9 mouse cellular contexts compared by ENCODE assay signal in the genomic region with DNA sequence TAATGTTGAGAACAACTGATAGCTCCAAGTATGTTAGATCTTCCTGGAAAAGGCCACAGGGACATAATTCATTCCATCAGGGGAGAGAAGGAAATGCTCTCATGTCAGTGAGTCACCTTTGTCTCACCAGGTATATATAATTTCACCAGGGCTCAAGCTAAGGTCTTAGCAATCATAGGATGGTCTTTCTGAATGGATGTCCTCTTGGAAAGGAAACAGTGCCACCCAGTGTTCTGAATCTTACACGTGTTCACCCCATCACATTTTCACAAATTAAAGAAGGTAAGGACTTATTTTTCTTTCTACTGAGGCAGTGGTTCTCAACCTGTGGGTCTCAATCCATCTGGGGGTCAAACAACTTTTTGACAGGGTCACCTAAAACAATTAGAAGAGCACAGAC.
A peak's percentile ranks its signal among the peaks of the same experiment; 100 is the strongest.
DNase-seq lines count a peak whose midpoint lies in the region; ATAC-seq and TF ChIP-seq lines count a peak whose summit lies in the region.
"Had no signal": no experiment of that assay in that cellular context is flagged by ENCODE, and none has a peak within 500 bp of the region (broad histone marks: within the 10 kb centered on the region; RNA-seq: fewer than 3 reads in every experiment).

No protein-coding gene starts in this region.

- no peak overlapping the region for H3K9ac ChIP-seq in hindbrain, embryonic 11.5 days (ENCODE audit: low read depth, low read length)
- no peak overlapping the region for H3K9ac ChIP-seq in hindbrain, embryonic 12.5 days
- H3K9ac ChIP-seq in stomach, postnatal 0 days (ENCODE audit: low read length): no peak overlapping the region
- H3K9ac ChIP-seq: neural tube, embryonic 13.5 days had no signal

- 19% methylated on average over 1 of the region's 1 CpGs for WGBS in hindbrain, embryonic 11.5 days
- WGBS in hindbrain, embryonic 12.5 days: 13% methylated on average over 1 of the region's 1 CpGs
- WGBS in stomach, postnatal 0 days: 3% methylated on average over 1 of the region's 1 CpGs

- H3K4me2 ChIP-seq in hindbrain, embryonic 11.5 days (replicated peaks; ENCODE audit: low read depth, low read length): no peak overlapping the region
- H3K4me2 ChIP-seq in hindbrain, embryonic 12.5 days (replicated peaks): no peak overlapping the region
- no peak overlapping the region for H3K4me2 ChIP-seq in stomach, postnatal 0 days (replicated peaks; ENCODE audit: low read depth)
- H3K4me2 ChIP-seq: neural tube, embryonic 13.5 days had no signal

- no peaks in the 10 kb centered on the region for H3K4me1 ChIP-seq in hindbrain, embryonic 11.5 days (replicated peaks; ENCODE audit: control insufficient read depth, insufficient read depth, low read length)
- H3K4me1 ChIP-seq in hindbrain, embryonic 12.5 days: no peaks in the 10 kb centered on the region
- H3K4me1 ChIP-seq in stomach, postnatal 0 days (replicated peaks; ENCODE audit: control insufficient read depth, insufficient read depth): no peaks in the 10 kb centered on the region
- H3K4me1 ChIP-seq: neural tube, embryonic 13.5 days had no signal

- no peak for TF ChIP-seq EP300 in stomach, postnatal 0 days (optimal IDR thresholded peaks at IDR 0.05)

- peak; percentile 64 for TF ChIP-seq CTCF in stomach, postnatal 0 days (IDR thresholded peaks at IDR 0.05; ENCODE audit: low read depth)

- H3K9me3 ChIP-seq in hindbrain, embryonic 11.5 days (ENCODE audit: control insufficient read depth, low read length): no peaks in the 10 kb centered on the region
- no peaks in the 10 kb centered on the region for H3K9me3 ChIP-seq in hindbrain, embryonic 12.5 days (replicated peaks)
- no peaks in the 10 kb centered on the region for H3K9me3 ChIP-seq in stomach, postnatal 0 days (ENCODE audit: control insufficient read depth, low read length)
- H3K9me3 ChIP-seq: neural tube, embryonic 13.5 days had no signal

- no peak overlapping the region for H3K27ac ChIP-seq in hindbrain, embryonic 11.5 days (ENCODE audit: low read depth, low read length)
- H3K27ac ChIP-seq in hindbrain, embryonic 12.5 days: no peak overlapping the region
- H3K27ac ChIP-seq in stomach, postnatal 0 days (replicated peaks): no peak overlapping the region
- H3K27ac ChIP-seq: neural tube, embryonic 13.5 days had no signal

- ATAC-seq in hindbrain, embryonic 11.5 days (ENCODE audit: low FRiP score): no peak
- ATAC-seq in hindbrain, embryonic 12.5 days (ENCODE audit: low FRiP score): no peak
- ATAC-seq in stomach, postnatal 0 days (ENCODE audit: low FRiP score, low TSS enrichment): no peak

- H3K36me3 ChIP-seq in hindbrain, embryonic 11.5 days (ENCODE audit: control insufficient read depth, insufficient read depth, low read length): no peaks in the 10 kb centered on the region
- H3K36me3 ChIP-seq in hindbrain, embryonic 12.5 days: no peaks in the 10 kb centered on the region
- no peaks in the 10 kb centered on the region for H3K36me3 ChIP-seq in stomach, postnatal 0 days (ENCODE audit: control insufficient read depth, insufficient read depth, low read length)
- H3K36me3 ChIP-seq: neural tube, embryonic 13.5 days had no signal

- H3K4me3 ChIP-seq in hindbrain, embryonic 11.5 days (ENCODE audit: low read depth, low read length): no peak overlapping the region
- H3K4me3 ChIP-seq in hindbrain, embryonic 12.5 days: no peak overlapping the region
- no peak overlapping the region for H3K4me3 ChIP-seq in stomach, postnatal 0 days (ENCODE audit: low read depth, low read length)
- H3K4me3 ChIP-seq: neural tube, embryonic 13.5 days had no signal

- no peaks in the 10 kb centered on the region for H3K27me3 ChIP-seq in hindbrain, embryonic 11.5 days (ENCODE audit: control insufficient read depth, insufficient read depth, low read length)
- no peaks in the 10 kb centered on the region for H3K27me3 ChIP-seq in hindbrain, embryonic 12.5 days
- H3K27me3 ChIP-seq in stomach, postnatal 0 days (ENCODE audit: control insufficient read depth, insufficient read depth, low read length): no peaks in the 10 kb centered on the region
- H3K27me3 ChIP-seq: neural tube, embryonic 13.5 days had no signal

- DNase-seq in hindbrain, embryonic 11.5 days (ENCODE audit: low spot score): peak; percentile 6
- DNase-seq in right cerebral cortex, adult 2 months (ENCODE audit: low spot score in 2 of 2): peak; percentile 23 to 41
- no peak for DNase-seq in right cerebral cortex, postnatal 14 days
- DNase-seq in embryo, embryonic 10.5 days (ENCODE audit: low spot score): peak; percentile 36
- DNase-seq in stomach, postnatal 0 days (ENCODE audit: low spot score): no peak
- no peak for DNase-seq in thymus, postnatal 0 days (ENCODE audit: low spot score)
- no peak for DNase-seq in adrenal gland, postnatal 36 days

Comparison
In these comparisons a context has a peak if more than half of its experiments do, and no peak if none do; other contexts are left out.
1. DNase-seq: peak in hindbrain, embryonic 11.5 days (single experiment), right cerebral cortex, adult 2 months (2 of 2) and embryo, embryonic 10.5 days (single experiment); none in right cerebral cortex, postnatal 14 days (single experiment), stomach, postnatal 0 days (single experiment), thymus, postnatal 0 days (single experiment) and adrenal gland, postnatal 36 days (0 of 2).